Mouse (Mus musculus) cerebellum, adult 2 months (tissue): ENCODE measurements at regions not wholly inside any gene's neighbourhood (a gene's known extent, or its start where the extent isn't known, plus 50 kb on each side); places are given as distances from the start of the nearest gene placed in this dataset.
"Not testable (repeated sequence)": the region's sequence is repeated elsewhere in the genome, so short reads cannot be mapped to it uniquely, and the experiment has no call there.

Experiments used
- DNase-seq, 2 experiments: peaks; one replicate each; pipeline ENCODE4 v3.0.0; 2021
- H3K27ac ChIP-seq: fragments of 200-500 bp; 2 replicates; pipeline ENCODE4 v1.5.1; 2012; ENCODE audit warnings: low read length, control low read depth, inconsistent platforms; ENCODE audit not compliant: insufficient read depth
- H3K27me3 ChIP-seq: fragments of 200-500 bp; 2 replicates; pipeline ENCODE4 v1.6.1; 2012; ENCODE audit warnings: inconsistent platforms, mild to moderate bottlenecking, low read length, moderate library complexity; ENCODE audit not compliant: control insufficient read depth, insufficient read depth
- H3K4me1 ChIP-seq: fragments of 200-500 bp; 2 replicates; pipeline ENCODE4 v1.6.1; 2011; ENCODE audit warnings: low read length; ENCODE audit not compliant: control insufficient read depth, insufficient read depth
- H3K4me3 ChIP-seq: fragments of 200-500 bp; replicated peaks from 2 replicates; pipeline ENCODE3; 2011; ENCODE audit warnings: mild to moderate bottlenecking, low read depth, low read length, control low read depth; ENCODE audit not compliant: insufficient read depth
- CTCF ChIP-seq: fragments of 200-500 bp; IDR thresholded peaks from 2 replicates; pipeline ENCODE4 v1.5.1; 2011; ENCODE audit warnings: low read depth, mild to moderate bottlenecking, control low read depth, low read length, moderate library complexity, borderline replicate concordance; ENCODE audit not compliant: insufficient read depth
- POLR2A ChIP-seq: fragments of 200-500 bp; IDR thresholded peaks from 2 replicates; pipeline ENCODE4 v1.6.1; 2011; ENCODE audit warnings: low read length, control low read depth, borderline replicate concordance; ENCODE audit not compliant: insufficient read depth
- WGBS: fragments of 180-500 bp; shearing (Covaris S2); methylation state at CpG from one replicate; pipeline ENCODE4 v1.1.7; 2018; 5-methylcytosine and 5-hydroxymethylcytosine counted together

DNA sequence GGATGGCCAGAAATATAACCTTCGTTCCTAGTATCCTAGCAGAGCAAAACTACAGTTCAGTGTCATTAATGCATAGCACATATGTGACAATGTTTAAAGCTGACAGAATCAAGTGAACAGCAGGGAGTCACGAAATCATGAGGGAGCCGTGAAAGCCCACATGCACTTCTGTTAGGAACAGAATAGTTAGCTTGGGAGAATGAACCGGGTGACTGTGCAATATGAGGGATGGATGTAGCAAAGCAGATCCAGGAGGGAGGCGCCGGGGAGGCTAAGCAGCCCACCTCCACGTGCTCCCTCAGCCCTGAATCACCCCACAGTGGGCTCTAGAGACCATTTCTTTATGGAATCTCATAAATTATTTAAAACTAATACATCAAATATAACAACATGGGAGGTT lies 116.3 kb upstream of the Daam1 start:
- Histone ChIP-seq H3K27ac (no peak overlapping the region), H3K27me3 (no peaks in the 10 kb centered on the region), H3K4me3 (no peak overlapping the region), H3K4me1 (no peaks in the 10 kb centered on the region)
- DNase-seq, result no peak
- TF ChIP-seq CTCF, result no peak
- 68% methylated on average over 7 of the region's 7 CpGs for WGBS

GRCm38 (mm10) chr12:71718412-71718811 lies 112.5 kb upstream of the Daam1 start:
- H3K4me3 ChIP-seq, H3K27ac ChIP-seq, DNase-seq, H3K4me1 ChIP-seq, H3K27me3 ChIP-seq: not testable (repeated sequence)
- WGBS, result 75% methylated on average over 12 of the region's 12 CpGs

DNA sequence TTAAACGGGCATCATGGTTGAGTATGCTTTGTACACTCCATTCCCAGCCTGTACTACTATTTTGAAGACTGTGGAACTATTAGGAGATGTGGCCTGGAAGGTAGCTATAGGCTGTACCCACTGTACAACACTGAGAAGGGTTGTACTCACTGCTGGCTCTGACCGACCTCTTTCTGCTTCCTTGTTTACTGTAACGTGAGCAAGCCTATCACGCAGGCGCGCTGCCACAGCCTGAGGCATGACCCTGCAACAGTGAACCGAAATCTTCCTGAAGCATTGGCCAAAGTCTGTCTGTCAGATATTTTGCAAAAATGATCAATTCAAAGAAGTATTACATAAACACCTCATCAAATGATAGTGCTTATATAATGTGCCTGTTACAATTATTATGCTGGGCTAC lies 112.0 kb upstream of the Daam1 start:
- TF ChIP-seq CTCF (no peak), POLR2A (no peak)
- WGBS, result 86% methylated on average over 7 of the region's 7 CpGs
- no peaks in the 10 kb centered on the region for H3K4me1 ChIP-seq
- no peak overlapping the region for H3K27ac ChIP-seq
- H3K4me3 ChIP-seq, result no peak overlapping the region
- DNase-seq, result no peak
- H3K27me3 ChIP-seq, result no peaks in the 10 kb centered on the region

DNA sequence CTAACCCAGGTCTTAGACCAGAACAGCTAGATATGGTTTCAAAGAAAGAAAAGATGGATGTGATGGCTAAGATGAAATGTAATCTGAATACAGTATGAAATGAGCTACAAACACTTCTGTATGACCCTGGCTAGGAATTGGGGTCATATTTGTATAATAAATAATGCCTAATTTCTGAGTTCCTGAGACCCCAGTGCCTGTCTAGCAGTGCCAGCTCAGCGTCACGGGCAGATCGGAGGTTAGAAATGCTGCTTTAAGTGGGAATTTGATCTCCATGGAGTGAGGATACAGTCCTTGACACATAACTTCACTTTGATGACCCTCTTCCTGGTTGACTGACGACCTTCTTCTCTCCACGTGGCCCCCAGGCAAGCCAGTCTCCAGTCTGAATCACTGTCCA lies 105.7 kb upstream of the Daam1 start:
- no peak overlapping the region for H3K4me3 ChIP-seq
- no peak overlapping the region for H3K27ac ChIP-seq
- H3K27me3 ChIP-seq, result no peaks in the 10 kb centered on the region
- WGBS, result 29% methylated on average over 5 of the region's 5 CpGs
- no peaks in the 10 kb centered on the region for H3K4me1 ChIP-seq
- no peak for TF ChIP-seq POLR2A
- TF ChIP-seq CTCF, result no peak
- DNase-seq, result no peak

DNA sequence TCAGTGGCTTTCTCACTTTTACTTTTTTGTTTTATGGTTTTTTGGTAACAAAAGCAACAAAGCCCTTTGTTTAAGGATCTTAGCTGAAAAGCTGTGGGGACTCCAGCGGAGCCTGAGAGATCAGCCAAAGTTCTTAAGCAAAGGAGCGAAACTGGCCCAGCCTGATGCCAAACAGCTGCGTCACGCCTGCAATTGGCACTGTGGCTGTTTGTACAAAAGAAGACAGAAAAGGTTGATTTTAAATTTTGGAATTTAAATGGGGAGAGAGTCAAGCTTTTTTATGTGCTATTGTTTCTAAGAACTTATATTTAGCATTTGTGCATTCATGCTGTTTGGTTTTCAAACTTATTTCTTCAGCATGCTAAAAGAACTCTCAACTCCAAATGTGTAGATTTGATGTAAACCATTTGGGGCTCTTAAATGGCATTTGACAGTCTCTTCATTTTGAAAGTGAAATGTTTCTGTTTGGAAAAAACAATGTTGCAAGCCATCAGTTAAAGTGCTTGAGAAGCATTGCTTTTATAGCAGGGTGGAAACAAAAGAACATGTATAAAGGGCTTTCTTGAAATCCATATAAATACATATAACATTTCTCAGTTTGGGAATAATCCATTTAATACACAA lies 105.1 kb upstream of the Daam1 start:
- no peaks in the 10 kb centered on the region for H3K27me3 ChIP-seq
- TF ChIP-seq POLR2A (no peak), CTCF (no peak)
- DNase-seq, result no peak
- WGBS, result 23% methylated on average over 4 of the region's 4 CpGs
- H3K27ac ChIP-seq, result no peak overlapping the region
- H3K4me3 ChIP-seq, result no peak overlapping the region
- H3K4me1 ChIP-seq, result no peaks in the 10 kb centered on the region

- DNase-seq, result no peak
- TF ChIP-seq CTCF (no peak), POLR2A (no peak)
- H3K4me3 ChIP-seq, result no peak overlapping the region
- no peaks in the 10 kb centered on the region for H3K27me3 ChIP-seq
- 23% methylated on average over 2 of the region's 2 CpGs for WGBS
- H3K27ac ChIP-seq, result no peak overlapping the region
- 0 out of 2 replicates have a peak, but pooled peaks cover under 1% of the 10 kb centered on the region for H3K4me1 ChIP-seq
These were observed 87.5 kb upstream of the Daam1 start for GRCm38 (mm10) chr12:71743345-71743744.

GRCm38 (mm10) chr12:71746011-71746410 lies 84.9 kb upstream of the Daam1 start:
- Histone ChIP-seq H3K27ac (no peak overlapping the region), H3K27me3 (no peaks in the 10 kb centered on the region), H3K4me3 (no peak overlapping the region), H3K4me1 (peaks cover 6% of the 10 kb centered on the region; the same call in 1 of the 2 replicates)
- 60% methylated on average over 6 of the region's 6 CpGs for WGBS
- TF ChIP-seq POLR2A (no peak), CTCF (no peak)
- no peak for DNase-seq

- no peak for DNase-seq
- 96% methylated on average over 10 of the region's 10 CpGs for WGBS
- Histone ChIP-seq H3K4me1 (peaks cover 6% of the 10 kb centered on the region; the same call in 1 of the 2 replicates), H3K27me3 (no peaks in the 10 kb centered on the region), H3K27ac (no peak overlapping the region), H3K4me3 (no peak overlapping the region)
- TF ChIP-seq CTCF, result no peak
- no peak for TF ChIP-seq POLR2A
These were observed 83.5 kb upstream of the Daam1 start for GRCm38 (mm10) chr12:71747386-71747785.
